Mouse (Mus musculus) hindbrain, postnatal 0 days (tissue): ENCODE data around the gene Eif4b. TPM values are rescaled to one million over a fixed set of nuclear protein-coding genes. Genes with fewer than 3 reads are reported as not detected.

Experiments used
- ATAC-seq: fragments of 200-750 bp; cut with Nextera tagmentation; 2 replicates; pipeline ENCODE4 v1.8.0; 2017; ENCODE audit warnings: mild to moderate bottlenecking, moderate TSS enrichment, moderate library complexity
- DNase-seq: peaks from one replicate; pipeline ENCODE4 v3.0.0-alpha.2; 2015; ENCODE audit warnings: low spot score
- H3K27ac ChIP-seq: fragments of 300-500 bp; sonication (generic); 2 replicates; pipeline ENCODE4 v1.5.1; 2014; ENCODE audit warnings: mild to moderate bottlenecking
- H3K27me3 ChIP-seq: fragments of 300-500 bp; sonication (generic); 2 replicates; pipeline ENCODE4 v1.6.1; 2014; ENCODE audit warnings: low read length, mixed read lengths; ENCODE audit not compliant: insufficient read depth
- H3K36me3 ChIP-seq: fragments of 300-500 bp; sonication (generic); 2 replicates; pipeline ENCODE4 v1.6.1; 2014; ENCODE audit warnings: low read length, mixed read lengths; ENCODE audit not compliant: insufficient read depth
- H3K4me1 ChIP-seq: fragments of 300-500 bp; sonication (generic); 2 replicates; pipeline ENCODE4 v1.6.1; 2014; ENCODE audit warnings: antibody characterized with exemption, low read length, mixed read lengths; ENCODE audit not compliant: insufficient read depth
- H3K4me2 ChIP-seq: fragments of 300-500 bp; sonication (generic); 2 replicates; pipeline ENCODE4 v1.6.1; 2014; ENCODE audit warnings: low read depth, mild to moderate bottlenecking, low read length, moderate library complexity, mixed read lengths
- H3K4me3 ChIP-seq: fragments of 300-500 bp; sonication (generic); 2 replicates; pipeline ENCODE4 v1.5.1; 2014; ENCODE audit warnings: low read length
- H3K9ac ChIP-seq: fragments of 300-500 bp; sonication (generic); replicated peaks from 2 replicates; pipeline ENCODE4 v1.6.1; 2014; ENCODE audit warnings: mild to moderate bottlenecking, low read length, moderate library complexity, mixed read lengths
- H3K9me3 ChIP-seq: fragments of 300-500 bp; sonication (generic); 2 replicates; pipeline ENCODE4 v1.6.1; 2016; ENCODE audit warnings: low read length, mixed read lengths
- CTCF ChIP-seq: IDR thresholded peaks from 2 replicates; pipeline ENCODE4 v1.5.1; 2016; ENCODE audit warnings: antibody characterized with exemption, control low read depth, low read depth
- WGBS: fragments of 180-500 bp; shearing (Covaris S2); extraction: QIAGEN DNeasy Blood & Tissue Kit; methylation state at CpG from one replicate; pipeline ENCODE4 v1.1.7; 2014; 5-methylcytosine and 5-hydroxymethylcytosine counted together
- polyA plus RNA-seq: library from polyadenylated mRNA; unstranded; fragments of >200 nt; fragmentation: Nextera tagmentation; extraction: Ambion mirVana; gene quantifications from 2 replicates; pipeline ENCODE4 v1.2.1, GENCODE M21; 2015
- total RNA-seq: library from RNA; depleted of rRNA; stranded (reverse); fragments of >200 nt; gene quantifications from 2 replicates; pipeline ENCODE4 v1.2.3, GENCODE M21; 2014; rRNA removed

Eif4b gene
- 114 and 121 TPM in 2 replicates for total RNA-seq
- polyA plus RNA-seq: 63.4 and 65.1 TPM in 2 replicates

GRCm38 (mm10) chr15:102073559-102074069, at the start of gene Eif4b:
Gene Eif4b (plus strand): TSS chr15:102073773.
- Histone ChIP-seq H3K4me2 (peak within 1 kb of the TSS; percentile 83), H3K27ac (peak within 1 kb of the TSS; percentile 99), H3K36me3 (no peaks in the 10 kb centered on the region), H3K27me3 (no peaks in the 10 kb centered on the region), H3K4me1 (peaks cover 8% of the 10 kb centered on the region; the same call in 1 of the 2 replicates), H3K4me3 (peak within 1 kb of the TSS; percentile 96), H3K9me3 (no peaks in the 10 kb centered on the region), H3K9ac (peak within 1 kb of the TSS; percentile 95)
- ATAC-seq: peak; percentile 96
- under 1% methylated on average over 57 of the region's 58 CpGs for WGBS
- DNase-seq: peak; percentile 100
- TF ChIP-seq CTCF: no peak

GRCm38 (mm10) chr15:102023888-102024287, 49.7 kb upstream of the Eif4b start:
- H3K36me3 ChIP-seq: no peaks in the 10 kb centered on the region
- H3K9me3 ChIP-seq: no peaks in the 10 kb centered on the region
- H3K27ac ChIP-seq: no peak overlapping the region
- 67% methylated on average over 8 of the region's 8 CpGs for WGBS
- no peak overlapping the region for H3K4me3 ChIP-seq
- TF ChIP-seq CTCF: no peak
- no peak for ATAC-seq
- no peak overlapping the region for H3K4me2 ChIP-seq
- peaks cover 16% of the 10 kb centered on the region; the same call in 1 of the 2 replicates for H3K27me3 ChIP-seq
- H3K4me1 ChIP-seq: peaks cover 9% of the 10 kb centered on the region; the same call in 1 of the 2 replicates
- H3K9ac ChIP-seq: no peak overlapping the region
- no peak for DNase-seq

GRCm38 (mm10) chr15:102025136-102025872, 48.3 kb upstream of the Eif4b start:
- no peaks in the 10 kb centered on the region for H3K9me3 ChIP-seq
- no peak overlapping the region for H3K9ac ChIP-seq
- H3K4me2 ChIP-seq: peak overlapping the region; percentile 19
- no peak for TF ChIP-seq CTCF
- H3K27me3 ChIP-seq: peaks cover 16% of the 10 kb centered on the region; the same call in 1 of the 2 replicates
- H3K4me3 ChIP-seq: no peak overlapping the region
- ATAC-seq (no peak), DNase-seq (no peak)
- WGBS: 18% methylated on average over 22 of the region's 22 CpGs
- no peaks in the 10 kb centered on the region for H3K36me3 ChIP-seq
- peaks cover 9% of the 10 kb centered on the region; the same call in 1 of the 2 replicates for H3K4me1 ChIP-seq
- H3K27ac ChIP-seq: no peak overlapping the region

GRCm38 (mm10) chr15:102026430-102026829, 47.1 kb upstream of the Eif4b start:
- no peak for ATAC-seq
- 14% methylated on average over 12 of the region's 12 CpGs for WGBS
- Histone ChIP-seq H3K27ac (no peak overlapping the region), H3K36me3 (no peaks in the 10 kb centered on the region), H3K9ac (no peak overlapping the region), H3K27me3 (peaks cover 16% of the 10 kb centered on the region; the same call in 1 of the 2 replicates), H3K4me2 (0 out of 2 replicates have a peak overlapping the region, but pooled peaks have one; percentile 19), H3K4me3 (no peak overlapping the region), H3K4me1 (peaks cover 9% of the 10 kb centered on the region; the same call in 1 of the 2 replicates), H3K9me3 (no peaks in the 10 kb centered on the region)
- TF ChIP-seq CTCF: no peak
- no peak for DNase-seq

- Histone ChIP-seq H3K4me1 (peaks cover 9% of the 10 kb centered on the region; the same call in 1 of the 2 replicates), H3K9ac (no peak within 1 kb of the TSS), H3K27me3 (peaks cover 16% of the 10 kb centered on the region; the same call in 1 of the 2 replicates), H3K4me2 (peak within 1 kb of the TSS; percentile 45), H3K4me3 (peak within 1 kb of the TSS; percentile 18), H3K36me3 (no peaks in the 10 kb centered on the region), H3K27ac (no peak within 1 kb of the TSS), H3K9me3 (no peaks in the 10 kb centered on the region)
- WGBS: 3% methylated on average over 28 of the region's 28 CpGs
- DNase-seq (no peak), ATAC-seq (no peak)
- TF ChIP-seq CTCF: no peak
Observed at GRCm38 (mm10) chr15:102028040-102028439, 45.5 kb upstream of the Eif4b start, which contains the start of gene Krt18. Gene Krt18 (plus strand): TSS chr15:102028180.

- TF ChIP-seq CTCF: no peak
Observed at GRCm38 (mm10) chr15:102034121-102035053, 39.2 kb upstream of the Eif4b start.

More at GRCm38 (mm10) chr15:102034121-102035053, 39.2 kb upstream of the Eif4b start:
- DNase-seq (no peak), ATAC-seq (no peak)
- no peak overlapping the region for H3K4me3 ChIP-seq
- no peaks in the 10 kb centered on the region for H3K9me3 ChIP-seq
- no peak overlapping the region for H3K27ac ChIP-seq
- H3K9ac ChIP-seq: no peak overlapping the region
- no peaks in the 10 kb centered on the region for H3K27me3 ChIP-seq
- no peaks in the 10 kb centered on the region for H3K4me1 ChIP-seq
- no peak overlapping the region for H3K4me2 ChIP-seq
- WGBS: 72% methylated on average over 16 of the region's 16 CpGs
- H3K36me3 ChIP-seq: no peaks in the 10 kb centered on the region
